Mouse (Mus musculus): ENCODE measurements around the gene Eri3.

Eri3 gene

GRCm38 (mm10) chr4:117658582-117659444 lies 108.6 kb downstream of the Eri3 start:
- peak; percentile 89 for DNase-seq (ENCODE audit: low read depth, low spot score)

GRCm38 (mm10) chr4:117660001-117660400 lies 109.8 kb downstream of the Eri3 start:
- no peak for DNase-seq (ENCODE audit: low read depth, low spot score)

GRCm38 (mm10) chr4:117664411-117665137 lies 114.4 kb downstream of the Eri3 start:
- DNase-seq (ENCODE audit: low read depth, low spot score), result no peak

GRCm38 (mm10) chr4:117665531-117665930 lies 115.4 kb downstream of the Eri3 start:
- no peak for DNase-seq (ENCODE audit: low read depth, low spot score)

GRCm38 (mm10) chr4:117666054-117666453 lies 115.9 kb downstream of the Eri3 start:
- DNase-seq (ENCODE audit: low read depth, low spot score), result no peak

GRCm38 (mm10) chr4:117669874-117670273 lies 119.7 kb downstream of the Eri3 start:
- no peak for DNase-seq (ENCODE audit: low read depth, low spot score)

- DNase-seq (ENCODE audit: low read depth, low spot score), result no peak
These were observed 121.9 kb downstream of the Eri3 start for GRCm38 (mm10) chr4:117672042-117672441.

GRCm38 (mm10) chr4:117673901-117674300 lies 123.7 kb downstream of the Eri3 start:
- no peak for DNase-seq (ENCODE audit: low read depth, low spot score)

GRCm38 (mm10) chr4:117676903-117677302 lies 126.7 kb downstream of the Eri3 start:
- peak; percentile 87 for DNase-seq (ENCODE audit: low read depth, low spot score)

GRCm38 (mm10) chr4:117680963-117681362 lies 130.8 kb downstream of the Eri3 start:
- DNase-seq (ENCODE audit: low read depth, low spot score), result no peak

GRCm38 (mm10) chr4:117681931-117682461 lies 131.8 kb downstream of the Eri3 start, which contains the start of gene Dmap1:
Gene Dmap1, minus strand, starts transcription at chr4:117682273.
- peak; percentile 93 for DNase-seq (ENCODE audit: low read depth, low spot score)

- DNase-seq (ENCODE audit: low read depth, low spot score), result no peak
These were observed 132.3 kb downstream of the Eri3 start for GRCm38 (mm10) chr4:117682463-117682862.

- DNase-seq (ENCODE audit: low read depth, low spot score), result no peak
These were observed 133.0 kb downstream of the Eri3 start for GRCm38 (mm10) chr4:117683048-117683768.

GRCm38 (mm10) chr4:117686354-117686753 lies 136.2 kb downstream of the Eri3 start:
- DNase-seq (ENCODE audit: low read depth, low spot score), result no peak

GRCm38 (mm10) chr4:117705361-117705760 lies 155.2 kb downstream of the Eri3 start:
- DNase-seq (ENCODE audit: low read depth, low spot score), result peak; percentile 71

- DNase-seq (ENCODE audit: low read depth, low spot score), result no peak
These were observed 158.8 kb downstream of the Eri3 start for GRCm38 (mm10) chr4:117708780-117709550.

- DNase-seq (ENCODE audit: low read depth, low spot score), result no peak
These were observed 162.1 kb downstream of the Eri3 start for GRCm38 (mm10) chr4:117712314-117712713.

GRCm38 (mm10) chr4:117713303-117714098 lies 163.3 kb downstream of the Eri3 start:
- DNase-seq (ENCODE audit: low read depth, low spot score), result no peak

Data from mesoderm, embryonic 11.5 days (tissue).